Mouse (Mus musculus) mouse embryonic stem cell (cell line): ENCODE measurements at regions not wholly inside any gene's neighbourhood (a gene's known extent, or its start where the extent isn't known, plus 50 kb on each side); places are given as distances from the start of the nearest gene placed in this dataset.

ENCODE experiments used
- in situ Hi-C, 2 experiments: fragments of 300-500 bp; cut with MboI; formaldehyde crosslinking; loops; 1 replicate in 1 of 2; 3 replicates in 1 of 2; pipeline ENCODE4 v1.14.3; 2019 to 2020; ENCODE audit warnings: low sequenced_read_pairs in 2 of 2, low pct_unique_long_range_greater_than_20kb in 1 of 2, mixed read lengths in 1 of 2; ENCODE audit not compliant: unreplicated experiment in 1 of 2

DNA sequence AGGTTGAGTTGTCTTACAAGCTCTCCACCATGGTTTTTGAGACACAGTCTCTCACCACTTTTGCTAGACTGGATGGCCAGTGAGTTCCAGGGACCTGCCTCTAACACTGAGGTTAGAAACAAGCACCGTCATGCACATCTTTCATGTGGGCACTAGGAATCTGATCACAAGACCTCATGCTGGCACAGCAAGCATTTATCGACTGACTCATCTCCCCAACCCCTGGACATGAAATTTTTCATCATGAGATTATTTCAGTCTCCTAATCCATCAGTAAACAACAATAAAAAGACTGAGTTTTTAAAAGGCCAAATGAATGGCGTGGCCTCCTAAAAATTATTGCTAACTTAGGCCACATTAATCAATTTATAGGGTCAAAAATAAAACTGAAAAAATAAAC lies 210.0 kb upstream of the Zmiz1 start:
- in situ Hi-C loops = no loop called here

DNA sequence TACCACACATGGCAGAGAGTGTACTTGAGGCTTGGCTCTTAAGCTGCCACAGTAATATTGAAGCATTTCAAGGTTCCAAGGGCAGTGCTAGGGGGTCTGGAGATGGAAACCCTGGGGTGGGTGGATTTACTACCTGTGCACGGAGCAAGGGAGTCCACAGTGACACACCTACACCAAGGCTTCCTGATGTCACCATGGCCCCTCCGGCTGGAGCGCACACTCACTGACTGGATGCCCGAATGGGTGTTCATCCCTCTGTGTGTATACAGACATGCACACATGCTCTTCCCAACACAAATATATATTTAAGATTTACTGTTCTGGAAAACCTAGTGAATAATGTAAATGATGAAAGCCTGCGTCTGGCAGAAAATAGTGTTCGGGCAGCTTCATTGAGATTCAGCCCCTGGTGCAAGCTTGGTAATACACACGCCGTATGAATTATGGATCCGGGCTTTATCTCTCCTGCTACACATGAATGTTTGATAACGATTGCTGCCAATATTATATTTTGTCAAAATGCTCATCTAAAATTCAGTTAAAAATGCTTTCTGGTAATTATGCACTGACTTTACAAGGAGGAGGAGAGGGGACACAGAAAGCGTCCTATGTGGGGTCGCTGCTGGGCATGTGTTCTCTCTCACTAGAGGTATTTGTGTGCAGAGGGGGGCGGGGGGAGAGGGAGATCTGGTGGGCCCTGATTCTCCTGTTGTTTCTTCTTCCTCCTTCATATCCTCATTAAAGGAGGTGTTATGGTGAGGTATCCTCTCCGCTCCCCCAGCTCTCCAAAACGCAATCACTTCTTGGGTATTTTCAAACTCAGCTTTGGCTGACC lies 205.8 kb upstream of the Zmiz1 start:
- in situ Hi-C loops = no loop called here

DNA sequence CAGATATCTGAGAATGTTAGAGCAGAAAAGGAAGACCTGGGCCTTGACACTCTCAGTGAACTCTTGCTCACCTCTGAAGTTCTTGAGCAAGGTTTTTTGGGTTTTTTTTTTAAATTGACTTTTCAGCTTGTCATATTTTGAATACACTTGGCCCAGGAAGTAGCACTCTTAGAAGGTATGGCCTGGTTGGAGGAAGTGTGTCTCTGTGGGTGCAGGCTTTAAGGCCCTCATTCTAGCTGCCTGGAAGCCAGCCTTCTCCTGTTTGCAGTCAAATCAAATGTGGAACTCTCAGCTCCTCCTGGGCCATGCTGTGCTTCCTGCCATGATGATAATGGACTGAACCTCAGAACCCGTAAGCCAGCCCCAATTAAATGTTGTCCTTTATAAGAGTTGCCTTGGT lies 195.9 kb upstream of the Zmiz1 start:
- in situ Hi-C loops = no loop called here

DNA sequence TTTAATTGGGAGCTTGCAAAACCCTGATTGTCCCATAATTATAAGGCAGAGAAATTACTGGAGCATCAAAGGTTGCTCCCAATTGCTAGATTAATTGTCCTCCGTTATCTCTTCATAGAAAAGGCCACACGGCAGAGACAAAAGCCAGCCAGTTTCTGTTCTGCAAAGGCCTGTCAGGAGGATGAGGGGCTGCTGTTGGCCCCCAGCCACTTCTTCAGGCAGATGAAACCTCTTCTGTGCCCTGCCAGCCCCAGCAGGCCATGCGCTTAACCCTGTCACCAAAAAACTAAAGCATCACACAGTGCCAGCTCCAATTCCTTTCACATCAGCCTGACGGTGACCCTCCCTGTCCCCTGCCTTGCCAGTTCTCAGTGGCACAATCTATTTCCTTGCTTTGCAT lies 192.1 kb upstream of the Zmiz1 start:
- in situ Hi-C loops = no loop called here

DNA sequence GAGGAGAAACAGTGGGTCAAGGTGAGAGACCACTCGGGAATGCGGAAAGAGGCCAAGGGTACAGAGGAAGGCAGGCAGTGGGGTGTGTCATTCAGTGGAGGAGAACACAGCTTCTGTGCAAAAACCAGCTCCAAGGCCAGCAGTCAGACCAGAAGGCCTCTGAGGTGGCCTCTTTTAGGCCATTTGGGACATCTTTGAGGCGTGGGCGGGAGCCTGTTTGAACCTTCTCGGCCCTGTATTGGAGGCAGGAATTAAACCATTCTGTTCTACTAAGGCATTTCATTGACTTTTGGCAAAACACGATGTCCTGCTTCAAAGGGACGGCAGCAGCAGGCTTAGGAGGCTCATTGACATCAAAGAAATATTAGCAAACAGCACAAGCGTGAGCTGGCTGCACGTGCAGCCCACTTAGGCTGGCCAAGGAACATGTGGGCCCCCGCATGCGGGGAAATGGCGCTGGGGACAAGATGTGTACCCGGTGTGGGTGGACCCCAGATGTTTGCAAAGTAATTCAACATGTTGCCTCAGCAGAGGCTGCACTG lies 190.8 kb upstream of the Zmiz1 start:
- in situ Hi-C loops = no loop called here

DNA sequence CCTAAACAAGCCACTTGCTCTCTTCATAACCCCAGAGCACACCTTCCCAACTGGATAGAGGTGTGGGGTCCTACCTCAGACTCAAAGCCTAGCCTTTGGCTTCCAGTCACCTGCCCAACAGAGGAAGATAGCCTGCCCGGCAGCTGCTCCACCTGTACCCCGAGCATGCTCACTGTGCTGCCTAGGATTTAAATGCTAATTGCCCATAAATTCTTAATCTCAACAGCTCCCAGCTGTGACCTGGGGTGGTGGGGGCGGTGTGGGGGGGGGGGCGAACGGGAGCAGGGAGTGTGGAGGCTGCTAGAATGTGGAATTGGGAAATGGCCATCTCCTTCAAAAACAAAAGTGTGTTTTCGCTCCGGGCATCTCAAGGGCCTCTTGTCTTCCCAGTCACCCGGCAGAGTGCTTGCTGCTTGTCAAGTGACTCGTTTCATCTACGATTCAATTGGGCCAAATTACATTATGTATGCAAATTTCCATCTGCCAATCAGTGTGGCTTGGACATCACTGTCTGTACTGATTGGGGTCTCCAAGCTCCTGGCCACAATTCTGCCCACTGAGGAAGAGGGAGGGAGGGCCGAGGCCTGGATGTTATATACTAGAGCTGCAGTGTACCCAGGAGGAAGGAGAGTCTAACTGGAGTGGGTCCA lies 188.6 kb upstream of the Zmiz1 start:
- in situ Hi-C loops = no loop called here

DNA sequence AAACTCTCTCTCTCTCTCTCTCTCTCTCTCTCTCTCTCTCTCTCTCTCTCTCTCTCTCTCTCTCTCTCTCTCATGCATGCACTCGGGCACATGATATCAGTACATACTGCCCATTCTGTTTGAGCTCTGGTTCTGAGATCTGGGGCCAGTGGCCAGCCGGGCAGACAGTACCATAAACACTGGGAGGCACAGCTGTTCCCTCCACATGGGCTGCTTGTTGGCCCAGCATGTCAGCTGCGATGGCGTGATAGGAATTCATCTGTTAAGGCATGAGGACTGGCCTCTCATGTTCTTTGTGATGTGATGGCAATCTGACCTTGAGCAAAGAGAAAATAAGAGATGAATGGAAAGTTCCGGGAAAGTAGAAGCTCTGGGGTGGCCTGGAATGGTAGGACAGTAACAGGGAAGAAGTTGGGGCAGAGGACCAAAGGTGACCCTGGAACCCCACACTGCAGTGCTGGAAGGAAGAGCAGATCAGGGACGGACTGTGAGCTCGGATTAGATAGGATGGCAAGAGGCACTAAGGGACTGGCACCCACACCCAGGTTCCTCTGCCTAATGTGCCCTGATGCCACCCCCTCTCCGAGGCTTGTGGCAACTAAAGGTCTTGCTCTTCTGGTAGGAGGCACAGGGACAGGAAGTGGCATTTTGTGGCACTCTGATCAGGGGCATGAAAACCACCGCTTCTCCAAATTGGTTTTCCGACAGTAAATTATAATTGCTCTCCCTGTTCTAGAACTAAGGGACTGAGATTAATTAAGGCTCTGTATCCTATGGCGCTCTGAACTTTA lies 186.4 kb upstream of the Zmiz1 start:
- in situ Hi-C loops = no loop called here

DNA sequence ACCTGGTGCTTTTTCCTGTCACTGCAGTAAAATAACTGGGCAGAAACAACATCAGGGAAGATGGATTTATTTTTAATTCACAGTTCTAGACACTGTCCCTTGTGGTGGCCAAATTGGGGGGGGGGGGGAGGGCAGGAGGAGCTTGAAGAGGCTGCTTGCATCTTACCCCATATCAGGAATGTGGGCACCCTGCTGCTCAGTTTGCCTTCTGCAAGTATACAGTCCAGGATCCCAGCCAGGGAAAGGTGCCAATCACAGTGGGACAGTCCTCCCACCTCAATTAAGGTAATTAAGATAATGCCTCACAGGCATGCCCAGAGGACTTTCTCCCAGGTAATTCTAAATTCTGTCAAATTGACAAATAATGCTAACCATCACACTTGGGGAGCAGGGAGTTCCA lies 179.2 kb upstream of the Zmiz1 start:
- in situ Hi-C loops = no loop called here

DNA sequence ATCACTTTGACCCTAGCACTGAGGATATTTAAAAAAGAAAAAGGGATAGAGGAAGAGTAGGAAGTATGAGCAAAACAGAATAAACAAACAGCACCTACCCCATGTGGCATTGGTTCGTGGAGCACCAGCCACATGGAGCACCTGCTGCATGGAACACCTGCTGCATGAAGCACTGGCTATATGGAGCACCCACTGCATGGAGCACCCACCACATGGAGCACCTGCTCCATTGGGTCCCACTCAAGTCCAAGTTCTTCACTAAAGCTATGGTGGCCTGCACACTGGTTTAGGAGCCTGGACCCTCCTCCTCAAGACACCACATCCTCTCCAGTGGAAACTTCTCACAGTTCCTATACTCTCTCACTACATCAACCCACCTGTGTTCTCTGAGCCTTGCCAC lies 166.4 kb upstream of the Zmiz1 start:
- in situ Hi-C loops = no loop called here

DNA sequence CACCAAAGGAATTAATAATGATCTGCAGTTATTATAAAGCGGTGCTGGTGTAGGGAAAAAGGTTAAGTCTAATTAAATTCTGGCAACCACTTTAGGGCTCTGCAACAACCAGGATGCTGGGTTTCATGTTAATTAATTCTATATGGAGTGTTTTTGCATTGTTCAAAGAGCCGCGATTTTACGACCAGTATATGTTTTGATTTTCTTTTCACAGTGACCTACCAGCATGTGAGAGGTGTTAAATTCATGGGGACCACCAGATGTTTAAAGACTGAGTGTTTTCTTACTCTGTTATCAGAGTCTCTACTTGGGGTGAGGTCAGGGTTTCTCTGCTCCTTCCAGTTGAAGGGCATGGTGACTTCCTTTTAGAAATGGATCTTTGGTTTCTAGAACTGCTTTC lies 164.8 kb upstream of the Zmiz1 start:
- in situ Hi-C loops = no loop called here

DNA sequence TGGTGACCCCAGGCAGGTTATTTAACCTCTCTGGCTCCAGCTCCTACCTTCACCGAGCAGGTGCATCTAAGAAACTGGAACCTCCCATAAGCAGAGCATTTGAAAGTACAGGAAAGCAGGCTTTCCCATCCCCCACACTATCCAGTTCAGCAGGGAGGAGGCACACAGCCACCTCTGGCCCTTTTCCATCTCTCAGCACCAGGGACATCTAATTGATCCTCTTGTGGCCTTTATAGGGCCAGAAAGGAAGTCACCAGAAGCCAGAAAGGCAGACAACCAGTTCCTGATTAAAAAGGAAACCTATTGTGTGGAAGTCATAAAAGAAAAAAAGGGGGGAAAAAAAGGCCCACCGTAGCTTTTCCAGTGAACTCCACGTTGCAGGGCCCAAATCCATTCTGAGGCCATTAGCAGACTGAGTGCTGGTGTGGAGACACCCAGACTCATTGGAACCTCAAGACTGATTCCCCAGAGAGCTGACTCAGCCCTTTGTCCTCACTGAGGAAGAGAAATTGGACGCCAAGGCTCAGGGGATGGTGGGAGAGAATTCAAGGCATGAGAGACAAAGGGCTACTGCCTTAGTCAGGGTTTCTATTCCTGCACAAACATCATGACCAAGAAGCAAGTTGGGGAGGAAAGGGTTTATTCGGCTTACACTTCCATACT lies 163.2 kb upstream of the Zmiz1 start:
- in situ Hi-C loops = no loop called here

DNA sequence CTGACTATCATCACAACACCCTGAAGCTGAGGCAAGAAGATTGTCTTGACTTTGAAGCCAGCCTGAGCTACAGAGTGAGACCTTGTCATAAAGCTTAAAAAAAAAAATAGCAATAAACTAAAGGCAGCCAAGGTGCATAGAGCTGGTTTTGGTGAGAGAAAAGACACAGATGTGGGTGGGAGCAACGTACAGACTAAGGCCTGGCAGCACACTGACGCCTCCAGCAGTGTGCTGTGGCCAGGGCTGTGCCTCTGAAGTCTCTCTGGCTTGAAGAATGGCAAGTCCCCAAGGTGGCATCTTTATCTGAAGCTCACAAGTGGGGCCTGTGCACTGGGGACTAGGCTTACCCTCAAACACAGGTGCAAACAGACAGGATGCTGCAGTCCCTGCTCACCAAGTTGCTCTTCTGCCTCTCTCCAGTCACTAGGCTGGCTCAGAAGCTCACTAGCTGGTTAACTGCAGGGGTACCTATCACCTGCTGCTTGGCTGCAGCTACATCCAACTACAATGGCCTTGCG lies 159.3 kb upstream of the Zmiz1 start:
- in situ Hi-C loops = no loop called here

DNA sequence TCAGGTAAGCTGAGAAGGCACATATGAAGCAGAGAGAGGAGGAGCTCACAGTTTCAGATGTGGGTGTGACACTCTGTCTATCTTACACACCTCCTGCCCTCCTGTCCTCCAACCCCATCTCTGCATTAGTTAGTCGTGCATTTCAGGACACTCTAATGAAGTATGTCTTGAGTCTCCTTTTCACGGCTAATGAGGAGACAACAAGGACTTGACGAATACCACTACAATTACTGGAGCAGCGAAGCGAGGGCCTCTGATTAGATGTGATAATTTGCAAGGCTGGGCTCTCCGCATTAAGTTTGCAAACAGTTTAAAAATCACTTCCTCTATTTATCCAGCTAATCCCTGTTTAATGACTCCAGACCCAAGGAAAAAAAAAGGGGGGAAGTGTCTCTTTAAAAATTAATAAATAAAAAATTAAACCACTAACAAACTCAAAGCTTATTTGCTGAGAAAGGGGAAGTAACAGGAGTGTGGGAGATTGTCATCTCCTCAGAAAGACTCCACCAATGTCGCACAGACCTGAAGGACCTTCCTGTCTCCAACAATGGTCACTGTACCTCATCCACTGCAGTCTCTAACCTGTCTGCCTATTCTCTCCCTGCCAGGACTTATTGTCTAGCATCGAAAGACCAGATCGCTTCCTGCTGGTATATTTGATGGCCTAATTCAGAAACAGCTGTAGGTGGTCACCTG lies 157.5 kb upstream of the Zmiz1 start:
- in situ Hi-C loops = no loop called here

DNA sequence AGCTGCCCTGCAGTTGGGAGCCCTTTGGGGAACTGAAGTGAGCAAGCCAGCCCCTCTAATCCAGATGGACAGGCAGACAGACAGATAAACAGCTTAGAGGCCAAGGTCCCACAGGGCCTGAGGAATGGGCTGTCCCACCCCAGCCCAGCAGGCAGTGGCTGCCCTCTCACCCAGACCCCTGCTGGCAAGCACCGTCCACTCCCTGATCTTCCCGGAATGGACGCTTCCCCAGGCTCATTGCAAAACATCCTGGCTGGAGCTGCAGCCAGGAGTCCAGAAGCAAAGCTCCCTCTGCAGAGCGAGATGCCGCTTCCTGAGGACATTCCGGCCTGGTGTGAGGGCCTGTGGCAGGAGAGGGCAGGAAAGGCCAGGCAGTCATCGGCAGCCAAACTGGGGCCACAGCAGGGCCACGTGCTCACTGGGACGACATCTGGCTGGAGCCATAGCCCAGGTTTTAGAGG lies 154.6 kb upstream of the Zmiz1 start:
- in situ Hi-C loops = no loop called here

DNA sequence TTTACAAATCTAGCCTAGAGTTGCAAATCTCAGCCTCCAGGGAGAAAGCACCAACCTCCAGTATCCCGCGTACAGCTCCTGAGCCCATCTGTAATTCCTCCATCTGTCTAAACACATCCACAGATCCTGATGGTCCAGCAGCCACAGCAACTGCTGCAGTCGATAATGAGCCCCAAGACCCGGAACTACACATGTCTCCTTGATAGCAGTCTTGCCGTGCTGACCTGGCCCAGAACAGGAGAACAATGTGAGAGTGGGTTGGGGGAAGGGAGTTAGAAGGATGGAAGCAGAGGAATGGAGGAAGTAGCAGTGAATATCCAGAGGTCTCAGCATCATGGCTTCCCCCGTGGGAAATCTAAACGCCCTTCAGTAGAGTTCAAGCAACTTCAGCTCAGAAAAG lies 152.8 kb upstream of the Zmiz1 start:
- in situ Hi-C loops = no loop called here

DNA sequence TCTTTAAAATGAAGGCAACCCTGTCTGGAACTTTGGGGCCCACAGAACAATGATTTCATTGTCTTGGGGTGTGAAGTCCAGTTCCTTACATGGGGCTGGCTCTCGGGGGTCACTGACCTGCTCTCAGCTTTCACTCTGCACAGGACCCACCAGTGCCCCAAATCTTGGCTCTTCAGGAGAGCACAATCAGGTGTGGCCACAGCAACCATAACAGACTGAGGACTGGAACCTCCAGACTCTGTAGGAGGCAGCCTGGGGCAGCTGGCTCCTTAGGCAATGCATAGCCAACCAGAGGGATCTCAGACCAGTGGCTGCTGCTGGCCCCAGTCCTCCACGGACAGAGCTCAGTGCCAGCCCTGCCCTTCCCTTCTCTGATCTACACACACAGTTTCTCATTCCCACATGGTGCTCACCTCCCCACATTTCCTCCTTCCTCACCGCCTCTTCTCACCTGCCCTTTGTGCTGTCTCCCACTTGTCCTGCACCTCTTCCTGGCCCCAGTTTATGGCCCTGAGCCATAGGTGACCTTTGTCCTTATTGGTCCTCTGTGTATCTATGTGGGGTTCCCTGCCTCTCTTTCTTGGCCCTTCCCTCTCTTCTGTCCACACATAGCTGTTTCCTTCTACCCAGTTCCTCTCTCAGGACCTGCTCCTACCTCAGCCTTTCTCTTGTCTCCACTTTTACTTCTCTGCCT lies 151.9 kb upstream of the Zmiz1 start:
- in situ Hi-C loops = no loop called here

DNA sequence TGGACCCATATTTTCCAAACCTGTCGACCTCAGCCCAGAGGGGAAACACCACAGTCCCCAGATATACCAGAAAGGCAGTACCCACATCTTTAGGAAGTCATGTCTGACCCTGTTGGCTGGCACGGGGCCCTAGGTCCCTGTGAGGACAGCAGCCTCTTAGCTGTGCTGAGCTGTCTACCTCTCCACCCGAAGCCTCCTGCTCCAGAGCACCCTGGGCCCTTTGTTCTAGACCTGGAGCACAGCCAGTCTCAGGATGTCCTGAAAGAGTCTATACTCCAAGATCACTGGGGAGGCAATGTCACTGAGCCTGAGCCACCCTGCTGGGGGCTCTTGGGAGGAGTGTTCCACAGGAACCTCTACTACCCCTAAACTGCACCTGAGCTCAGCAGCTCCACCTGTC lies 150.9 kb upstream of the Zmiz1 start:
- in situ Hi-C loops = no loop called here
